In the genomic region with DNA sequence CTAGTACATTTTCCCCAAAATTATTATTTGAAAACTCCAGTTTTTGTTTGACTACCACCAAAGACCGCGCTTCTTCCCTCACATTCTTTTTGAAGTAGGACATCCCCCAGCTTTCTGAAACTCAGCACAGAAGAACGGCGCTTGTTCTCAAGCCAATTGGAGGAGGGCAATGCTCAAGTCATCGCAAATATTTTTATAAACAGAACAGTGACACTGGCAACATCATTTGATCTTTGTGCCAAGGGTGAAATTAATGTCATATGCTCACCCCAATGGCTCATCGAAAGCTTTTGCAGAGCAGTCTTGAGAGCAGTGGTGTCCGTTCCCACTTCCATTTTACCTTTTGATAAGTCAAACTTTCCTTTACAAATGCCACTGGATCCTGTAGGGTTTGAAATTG, we compare ENCODE assay signal across 27 mouse cellular contexts.
DNase-seq lines count a peak whose midpoint lies in the region; ATAC-seq and TF ChIP-seq lines count a peak whose summit lies in the region.
"Had no signal": no experiment of that assay in that cellular context is flagged by ENCODE, and none has a peak within 500 bp of the region (broad histone marks: within the 10 kb centered on the region; RNA-seq: fewer than 3 reads in every experiment).

No protein-coding gene starts in this region.

- H3K27ac ChIP-seq in lung, postnatal 0 days (ENCODE audit: low read length), result no peak overlapping the region
- H3K27ac ChIP-seq in neural tube, embryonic 15.5 days (replicated peaks), result no peak overlapping the region
- H3K27ac ChIP-seq: embryonic facial prominence, embryonic 10.5 days; embryonic facial prominence, embryonic 15.5 days; hindbrain, embryonic 10.5 days; hindbrain, embryonic 15.5 days; kidney, embryonic 15.5 days; liver, embryonic 15.5 days; midbrain, embryonic 12.5 days; neural tube, embryonic 13.5 days; stomach, embryonic 15.5 days had no signal

- H3K4me3 ChIP-seq in lung, postnatal 0 days (ENCODE audit: low read depth, low read length), result no peak overlapping the region
- no peak overlapping the region for H3K4me3 ChIP-seq in neural tube, embryonic 15.5 days (replicated peaks)
- H3K4me3 ChIP-seq: embryonic facial prominence, embryonic 10.5 days; embryonic facial prominence, embryonic 15.5 days; hindbrain, embryonic 10.5 days; hindbrain, embryonic 15.5 days; kidney, embryonic 15.5 days; liver, embryonic 15.5 days; midbrain, embryonic 12.5 days; neural tube, embryonic 13.5 days; stomach, embryonic 15.5 days had no signal

- H3K4me2 ChIP-seq in lung, postnatal 0 days (replicated peaks; ENCODE audit: low read depth, low read length), result 0 out of 2 replicates have a peak overlapping the region, but pooled peaks have one; percentile 11
- no peak overlapping the region for H3K4me2 ChIP-seq in neural tube, embryonic 15.5 days
- H3K4me2 ChIP-seq: embryonic facial prominence, embryonic 15.5 days; hindbrain, embryonic 15.5 days; kidney, embryonic 15.5 days; liver, embryonic 15.5 days; midbrain, embryonic 12.5 days; neural tube, embryonic 13.5 days; stomach, embryonic 15.5 days had no signal

- ATAC-seq in lung, postnatal 0 days, result no peak
- ATAC-seq in neural tube, embryonic 15.5 days (ENCODE audit: low FRiP score), result no peak
- ATAC-seq: forebrain, embryonic 14.5 days; inflammation-experienced regulatory T-cells, adult 6 months; Patski had no signal

- H3K4me1 ChIP-seq in lung, postnatal 0 days (ENCODE audit: insufficient read depth, low read depth, low read length), result no peaks in the 10 kb centered on the region
- no peaks in the 10 kb centered on the region for H3K4me1 ChIP-seq in neural tube, embryonic 15.5 days
- H3K4me1 ChIP-seq: embryonic facial prominence, embryonic 15.5 days; hindbrain, embryonic 10.5 days; hindbrain, embryonic 15.5 days; kidney, embryonic 15.5 days; liver, embryonic 15.5 days; midbrain, embryonic 12.5 days; neural tube, embryonic 13.5 days; stomach, embryonic 15.5 days had no signal

- H3K9ac ChIP-seq in lung, postnatal 0 days (replicated peaks; ENCODE audit: low read depth), result no peak overlapping the region
- no peak overlapping the region for H3K9ac ChIP-seq in neural tube, embryonic 15.5 days (replicated peaks)
- H3K9ac ChIP-seq: embryonic facial prominence, embryonic 15.5 days; hindbrain, embryonic 15.5 days; kidney, embryonic 15.5 days; liver, embryonic 15.5 days; midbrain, embryonic 12.5 days; neural tube, embryonic 13.5 days; stomach, embryonic 15.5 days had no signal

- DNase-seq in cerebellum, postnatal 10 days, result peak; percentile 3 to 9
- DNase-seq in cerebellum, adult 8-10 months, result no peak
- DNase-seq in adipocyte (ENCODE audit: low spot score), result peak; percentile 16
- DNase-seq in lung, postnatal 0 days (ENCODE audit: low spot score), result peak; percentile 39
- DNase-seq in lung, postnatal 4 days, result peak; percentile 13 to 28
- DNase-seq in urinary bladder, adult 18-20 months (ENCODE audit: low spot score in 2 of 2), result no peak
- DNase-seq: adrenal gland, postnatal 14 days; cerebellum, adult 11 months; cerebellum, postnatal 25 days; heart, postnatal 14 days; kidney, adult 18-20 months; kidney, postnatal 25 days; liver; thymus, postnatal 14 days had no signal

- H3K9me3 ChIP-seq in lung, postnatal 0 days (ENCODE audit: low read length), result no peaks in the 10 kb centered on the region
- no peaks in the 10 kb centered on the region for H3K9me3 ChIP-seq in neural tube, embryonic 15.5 days (replicated peaks)
- H3K9me3 ChIP-seq: embryonic facial prominence, embryonic 10.5 days; embryonic facial prominence, embryonic 15.5 days; hindbrain, embryonic 10.5 days; hindbrain, embryonic 15.5 days; kidney, embryonic 15.5 days; liver, embryonic 15.5 days; midbrain, embryonic 12.5 days; neural tube, embryonic 13.5 days; stomach, embryonic 15.5 days had no signal

- H3K36me3 ChIP-seq in lung, postnatal 0 days (ENCODE audit: insufficient read depth, low read length), result no peaks in the 10 kb centered on the region
- no peaks in the 10 kb centered on the region for H3K36me3 ChIP-seq in neural tube, embryonic 15.5 days
- H3K36me3 ChIP-seq: embryonic facial prominence, embryonic 10.5 days; embryonic facial prominence, embryonic 15.5 days; hindbrain, embryonic 10.5 days; hindbrain, embryonic 15.5 days; kidney, embryonic 15.5 days; liver, embryonic 15.5 days; midbrain, embryonic 12.5 days; neural tube, embryonic 13.5 days; stomach, embryonic 15.5 days had no signal

- no peak for TF ChIP-seq EP300 in lung, postnatal 0 days (IDR thresholded peaks at IDR 0.05)

- no peak for TF ChIP-seq CTCF in lung, postnatal 0 days (IDR thresholded peaks at IDR 0.05)

- no peaks in the 10 kb centered on the region for H3K27me3 ChIP-seq in lung, postnatal 0 days (replicated peaks; ENCODE audit: insufficient read depth, low read length)
- H3K27me3 ChIP-seq in neural tube, embryonic 15.5 days (replicated peaks), result no peaks in the 10 kb centered on the region
- H3K27me3 ChIP-seq: embryonic facial prominence, embryonic 15.5 days; hindbrain, embryonic 15.5 days; kidney, embryonic 15.5 days; liver, embryonic 15.5 days; midbrain, embryonic 12.5 days; neural tube, embryonic 13.5 days; Patski; stomach, embryonic 15.5 days had no signal

- 59% methylated on average over 7 of the region's 7 CpGs for WGBS in lung, postnatal 0 days
- WGBS in neural tube, embryonic 15.5 days, result 91% methylated on average over 7 of the region's 7 CpGs

Comparison
In these comparisons a context has a peak if more than half of its experiments do, and no peak if none do; other contexts are left out.
1. DNase-seq: peak in cerebellum, postnatal 10 days (2 of 2), adipocyte (single experiment), lung, postnatal 0 days (single experiment) and lung, postnatal 4 days (2 of 2); none in cerebellum, adult 8-10 months (single experiment) and urinary bladder, adult 18-20 months (0 of 2).